Mouse (Mus musculus): ENCODE results near the gene Ak8. TPM values are rescaled to one million over a fixed set of nuclear protein-coding genes. Genes with fewer than 3 reads are reported as not detected.
A peak's percentile ranks its signal among the peaks of the same experiment; 100 is the strongest.

Ak8 gene
- total RNA-seq, 4 experiments from 2014 or later = 1.7 to 2.6 (median 2.4) TPM

GRCm38 (mm10) chr2:28730676-28731075 lies 30.7 kb downstream of the Ak8 start:
- no peak for DNase-seq (ENCODE audit: low spot score in 2 of 2)

GRCm38 (mm10) chr2:28737112-28737511 lies 37.1 kb downstream of the Ak8 start:
- DNase-seq (ENCODE audit: low spot score in 2 of 2) = no peak

GRCm38 (mm10) chr2:28740159-28740558 lies 40.2 kb downstream of the Ak8 start:
- DNase-seq (ENCODE audit: low spot score in 2 of 2) = no peak

- DNase-seq (ENCODE audit: low spot score in 2 of 2) = no peak
These were observed 42.7 kb downstream of the Ak8 start for GRCm38 (mm10) chr2:28742701-28743100.

- no peak for DNase-seq (ENCODE audit: low spot score in 2 of 2)
These were observed 46.8 kb downstream of the Ak8 start for GRCm38 (mm10) chr2:28746682-28747332.

- DNase-seq (ENCODE audit: low spot score in 2 of 2) = no peak
These were observed 47.7 kb downstream of the Ak8 start for GRCm38 (mm10) chr2:28747705-28748104.

GRCm38 (mm10) chr2:28751186-28751585 lies 51.2 kb downstream of the Ak8 start:
- no peak for DNase-seq (ENCODE audit: low spot score in 2 of 2)

- DNase-seq (ENCODE audit: low spot score in 2 of 2) = no peak
These were observed 51.7 kb downstream of the Ak8 start for GRCm38 (mm10) chr2:28751658-28752057.

- no peak for DNase-seq (ENCODE audit: low spot score in 2 of 2)
These were observed 52.4 kb downstream of the Ak8 start for GRCm38 (mm10) chr2:28752388-28752787.

GRCm38 (mm10) chr2:28755451-28755850 lies 55.5 kb downstream of the Ak8 start:
- DNase-seq (ENCODE audit: low spot score in 2 of 2) = peak; percentile 31 to 81

GRCm38 (mm10) chr2:28756201-28756600 lies 56.2 kb downstream of the Ak8 start:
- DNase-seq (ENCODE audit: low spot score in 2 of 2) = no peak

GRCm38 (mm10) chr2:28759441-28759840 lies 59.5 kb downstream of the Ak8 start:
- no peak for DNase-seq (ENCODE audit: low spot score in 2 of 2)

GRCm38 (mm10) chr2:28766590-28766989 lies 66.6 kb downstream of the Ak8 start:
- DNase-seq (ENCODE audit: low spot score in 2 of 2) = no peak

GRCm38 (mm10) chr2:28767041-28767440 lies 67.1 kb downstream of the Ak8 start:
- DNase-seq (ENCODE audit: low spot score in 2 of 2) = no peak

- no peak for DNase-seq (ENCODE audit: low spot score in 2 of 2)
These were observed 70.7 kb downstream of the Ak8 start for GRCm38 (mm10) chr2:28770697-28771096.

GRCm38 (mm10) chr2:28774073-28774472 lies 74.1 kb downstream of the Ak8 start:
- DNase-seq (ENCODE audit: low spot score in 2 of 2) = no peak

GRCm38 (mm10) chr2:28776728-28777127 lies 76.8 kb downstream of the Ak8 start:
- DNase-seq (ENCODE audit: low spot score in 2 of 2) = no peak

- no peak for DNase-seq (ENCODE audit: low spot score in 2 of 2)
These were observed 80.2 kb downstream of the Ak8 start for GRCm38 (mm10) chr2:28780001-28780782.

GRCm38 (mm10) chr2:28781310-28781709 lies 81.3 kb downstream of the Ak8 start:
- DNase-seq (ENCODE audit: low spot score in 2 of 2) = no peak

GRCm38 (mm10) chr2:28786355-28787066 lies 86.5 kb downstream of the Ak8 start:
- no peak for DNase-seq (ENCODE audit: low spot score in 2 of 2)

- no peak for DNase-seq (ENCODE audit: low spot score in 2 of 2)
These were observed 87.2 kb downstream of the Ak8 start for GRCm38 (mm10) chr2:28787067-28787619.
